Mouse (Mus musculus) midbrain, embryonic 15.5 days (tissue): Measurements from ENCODE around the gene Rpl3. TPM values are rescaled to one million over a fixed set of nuclear protein-coding genes. Genes with fewer than 3 reads are reported as not detected.

Experiments
- ATAC-seq: fragments of 200-750 bp; cut with Nextera tagmentation; replicated peaks from 2 replicates; pipeline ENCODE4 v1.8.0; 2017; ENCODE audit warnings: moderate TSS enrichment
- H3K27ac ChIP-seq: fragments of 300-500 bp; sonication (generic); 2 replicates; pipeline ENCODE4 v1.5.1; 2015; ENCODE audit warnings: mild to moderate bottlenecking, inconsistent platforms
- H3K27me3 ChIP-seq: fragments of 300-500 bp; sonication (generic); replicated peaks from 2 replicates; pipeline ENCODE4 v1.6.1; 2015; ENCODE audit warnings: inconsistent platforms
- H3K36me3 ChIP-seq: fragments of 300-500 bp; sonication (generic); replicated peaks from 2 replicates; pipeline ENCODE4 v1.6.1; 2015; ENCODE audit warnings: inconsistent platforms
- H3K4me1 ChIP-seq: fragments of 300-500 bp; sonication (generic); 2 replicates; pipeline ENCODE4 v1.6.1; 2015; ENCODE audit warnings: inconsistent platforms
- H3K4me2 ChIP-seq: fragments of 300-500 bp; sonication (generic); 2 replicates; pipeline ENCODE4 v1.6.1; 2015; ENCODE audit warnings: inconsistent platforms, mild to moderate bottlenecking, moderate library complexity
- H3K4me3 ChIP-seq: fragments of 300-500 bp; sonication (generic); 2 replicates; pipeline ENCODE4 v1.5.1; 2015; ENCODE audit warnings: mild to moderate bottlenecking, inconsistent platforms
- H3K9ac ChIP-seq: fragments of 300-500 bp; sonication (generic); 2 replicates; pipeline ENCODE4 v1.6.1; 2015; ENCODE audit warnings: mild to moderate bottlenecking, inconsistent platforms
- H3K9me3 ChIP-seq: fragments of 300-500 bp; sonication (generic); 2 replicates; pipeline ENCODE4 v1.6.1; 2016; ENCODE audit warnings: inconsistent platforms
- WGBS: fragments of 180-500 bp; shearing (Covaris S2); methylation state at CpG from one replicate; pipeline ENCODE4 v1.1.7; 2015; ENCODE audit warnings: mixed read lengths; 5-methylcytosine and 5-hydroxymethylcytosine counted together
- polyA plus RNA-seq: library from polyadenylated mRNA; unstranded; fragments of >200 nt; fragmentation: Nextera tagmentation; extraction: Ambion mirVana; gene quantifications from 2 replicates; pipeline ENCODE4 v1.2.1, GENCODE M21; 2015

Rpl3 gene
- polyA plus RNA-seq, 1 experiment from 2014 or later = 525 TPM

DNA sequence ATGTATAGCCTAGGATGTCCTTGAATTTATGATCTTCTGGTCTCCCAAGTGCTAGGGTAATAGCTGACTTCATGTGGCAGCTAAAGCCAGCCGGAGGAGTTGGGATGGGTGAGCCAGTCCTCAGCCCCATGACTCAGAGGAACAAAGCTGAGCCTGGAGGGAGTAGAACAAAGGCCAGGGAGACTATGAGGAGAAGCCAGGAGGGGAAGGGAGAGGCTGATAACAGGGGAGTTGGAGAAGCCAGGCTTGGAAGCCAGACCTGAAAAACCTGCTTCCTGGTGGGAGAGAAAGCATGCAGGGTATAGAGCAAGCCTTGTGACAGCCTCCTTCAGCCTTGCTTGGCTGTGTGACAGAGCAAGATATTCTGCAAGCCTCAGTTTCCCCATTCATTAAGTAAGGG, 3.9 kb upstream of the Rpl3 start:
- ATAC-seq = no peak
- Histone ChIP-seq H3K36me3 (no peaks in the 10 kb centered on the region), H3K9ac (no peak overlapping the region), H3K27ac (no peak overlapping the region), H3K4me1 (peaks cover 55% of the 10 kb centered on the region), H3K27me3 (no peaks in the 10 kb centered on the region), H3K9me3 (no peaks in the 10 kb centered on the region), H3K4me2 (no peak overlapping the region), H3K4me3 (no peak overlapping the region)
- 76% methylated on average over 1 of the region's 1 CpGs for WGBS

DNA sequence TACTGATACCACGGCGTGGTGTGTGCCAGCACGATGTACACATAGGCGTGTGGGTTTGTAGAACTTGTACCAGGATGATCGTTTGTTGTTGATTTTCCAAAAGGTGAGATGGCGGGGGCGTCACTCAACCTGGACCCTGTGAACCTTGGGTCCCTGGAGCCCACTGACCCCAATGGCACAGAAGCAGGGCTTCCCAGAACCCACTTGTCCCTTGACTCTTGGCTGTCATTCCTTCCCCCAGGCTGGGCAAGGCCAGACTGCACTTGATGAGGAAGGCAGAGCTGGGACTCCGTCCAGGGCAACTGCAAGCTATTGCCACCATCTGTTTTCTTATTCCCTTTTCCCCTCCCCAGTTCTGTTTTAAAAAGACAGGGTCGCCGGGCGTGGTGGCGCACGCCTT, 2.5 kb upstream of the Rpl3 start:
- no peaks in the 10 kb centered on the region for H3K27me3 ChIP-seq
- no peak for ATAC-seq
- H3K4me2 ChIP-seq = no peak overlapping the region
- no peaks in the 10 kb centered on the region for H3K36me3 ChIP-seq
- no peak overlapping the region for H3K27ac ChIP-seq
- H3K9me3 ChIP-seq = no peaks in the 10 kb centered on the region
- no peak overlapping the region for H3K4me3 ChIP-seq
- 90% methylated on average over 13 of the region's 13 CpGs for WGBS
- no peak overlapping the region for H3K9ac ChIP-seq
- peaks cover 56% of the 10 kb centered on the region for H3K4me1 ChIP-seq

DNA sequence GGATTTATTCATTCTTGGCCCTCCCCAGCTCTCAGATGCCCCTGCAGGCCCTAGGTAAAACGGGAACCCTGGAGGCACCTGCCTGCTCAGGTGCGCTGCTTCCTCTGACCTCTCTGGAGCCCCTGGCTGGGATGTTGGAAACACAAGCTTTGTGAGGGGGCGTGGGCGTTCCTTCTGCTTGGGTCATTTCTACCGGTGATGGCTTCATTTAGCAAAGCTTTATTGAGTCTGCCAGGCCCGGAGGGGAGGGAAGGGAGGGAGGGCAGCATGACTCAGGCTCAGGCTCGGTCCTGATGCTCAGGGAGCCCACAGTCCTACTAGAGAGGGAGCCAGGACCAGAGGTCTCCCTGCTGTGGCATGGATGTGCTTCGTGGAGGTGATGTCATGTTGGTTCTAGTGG, 931 bp upstream of the Rpl3 start:
- WGBS = 12% methylated on average over 8 of the region's 8 CpGs
- H3K9ac ChIP-seq = peak overlapping the region; percentile 82
- peak overlapping the region; percentile 78 for H3K4me2 ChIP-seq
- no peak for ATAC-seq
- H3K27ac ChIP-seq = no peak overlapping the region
- peak overlapping the region; percentile 85 for H3K4me3 ChIP-seq
- no peaks in the 10 kb centered on the region for H3K9me3 ChIP-seq
- peaks cover 40% of the 10 kb centered on the region for H3K4me1 ChIP-seq
- no peaks in the 10 kb centered on the region for H3K27me3 ChIP-seq
- no peaks in the 10 kb centered on the region for H3K36me3 ChIP-seq

DNA sequence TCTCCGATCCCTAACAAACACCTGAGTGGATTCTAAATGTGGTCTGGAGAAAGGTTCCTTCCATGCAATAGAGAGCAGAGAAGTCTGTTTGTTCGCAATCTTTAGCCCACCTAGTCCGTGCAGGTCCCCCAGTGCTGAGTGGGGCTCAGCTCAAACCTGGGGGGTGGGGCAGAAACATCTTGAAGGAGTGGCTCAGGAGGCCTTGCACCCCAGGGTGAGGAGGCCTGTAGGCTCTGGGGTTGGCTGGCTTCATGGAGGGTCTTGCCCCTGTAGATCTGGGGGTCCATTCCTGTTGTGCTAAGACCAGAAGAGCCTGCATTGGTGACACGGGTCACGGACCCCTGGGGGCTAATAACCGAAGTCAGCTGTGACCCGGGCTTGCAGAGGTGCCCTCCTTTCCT, 373 bp upstream of the Rpl3 start:
- Histone ChIP-seq H3K4me1 (peaks cover 35% of the 10 kb centered on the region), H3K4me3 (peak overlapping the region; percentile 85), H3K4me2 (peak overlapping the region; percentile 78), H3K36me3 (no peaks in the 10 kb centered on the region), H3K27ac (peak overlapping the region; percentile 67), H3K9ac (peak overlapping the region; percentile 82), H3K27me3 (no peaks in the 10 kb centered on the region), H3K9me3 (no peaks in the 10 kb centered on the region)
- ATAC-seq = 0 out of 2 replicates have a peak, but pooled peaks have one; percentile 22
- WGBS = 19% methylated on average over 7 of the region's 7 CpGs

DNA sequence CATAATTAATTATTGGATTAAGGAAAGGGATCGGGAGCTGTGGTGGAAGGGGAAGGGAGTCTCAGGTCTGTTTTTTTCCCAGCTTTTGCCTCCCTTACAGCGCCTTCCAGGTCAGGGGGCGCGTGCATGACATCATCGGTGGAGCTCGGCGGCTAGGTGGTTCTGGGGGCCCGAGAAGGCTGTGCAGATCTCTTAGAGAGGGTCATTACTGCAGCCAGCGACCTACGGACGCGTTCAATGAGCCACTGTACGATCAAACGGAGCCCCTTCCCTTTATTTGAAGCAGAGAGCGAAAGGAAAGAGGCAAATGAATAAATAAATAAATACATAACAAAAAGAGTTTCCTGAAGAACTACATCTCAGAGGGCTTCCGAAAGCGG, 937 bp downstream of the Rpl3 start:
- peak overlapping the region; percentile 85 for H3K4me3 ChIP-seq
- H3K9me3 ChIP-seq = no peaks in the 10 kb centered on the region
- no peaks in the 10 kb centered on the region for H3K27me3 ChIP-seq
- WGBS = under 1% methylated on average over 17 of the region's 17 CpGs
- peak overlapping the region; percentile 82 for H3K9ac ChIP-seq
- peak overlapping the region; percentile 78 for H3K4me2 ChIP-seq
- H3K4me1 ChIP-seq = peaks cover 27% of the 10 kb centered on the region
- H3K36me3 ChIP-seq = no peaks in the 10 kb centered on the region
- H3K27ac ChIP-seq = peak overlapping the region; percentile 67
- ATAC-seq = no peak

DNA sequence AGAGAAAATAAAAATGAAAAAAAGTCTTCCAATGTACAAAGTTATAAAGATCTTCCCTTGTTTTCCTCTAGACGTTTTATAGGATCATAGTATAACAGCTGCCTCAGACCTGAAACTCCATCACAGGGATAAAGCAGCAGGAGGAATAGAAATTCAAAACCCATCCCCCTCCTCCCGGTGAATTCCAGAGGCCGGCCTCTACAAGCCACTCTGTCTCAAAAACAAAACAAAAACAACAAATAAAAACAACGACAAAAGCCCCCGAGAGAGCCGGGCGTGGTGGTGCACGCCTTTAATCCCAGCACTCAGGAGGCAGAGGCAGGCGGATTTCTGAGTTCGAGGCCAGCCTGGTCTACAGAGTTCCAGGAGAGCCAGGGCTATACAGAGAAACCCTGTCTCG, 1.5 kb downstream of the Rpl3 start:
- no peaks in the 10 kb centered on the region for H3K36me3 ChIP-seq
- no peaks in the 10 kb centered on the region for H3K27me3 ChIP-seq
- H3K9me3 ChIP-seq = no peaks in the 10 kb centered on the region
- peaks cover 27% of the 10 kb centered on the region for H3K4me1 ChIP-seq
- WGBS = 74% methylated on average over 11 of the region's 11 CpGs
- no peak for ATAC-seq
- no peak overlapping the region for H3K4me3 ChIP-seq
- H3K9ac ChIP-seq = no peak overlapping the region
- H3K27ac ChIP-seq = no peak overlapping the region
- H3K4me2 ChIP-seq = no peak overlapping the region

DNA sequence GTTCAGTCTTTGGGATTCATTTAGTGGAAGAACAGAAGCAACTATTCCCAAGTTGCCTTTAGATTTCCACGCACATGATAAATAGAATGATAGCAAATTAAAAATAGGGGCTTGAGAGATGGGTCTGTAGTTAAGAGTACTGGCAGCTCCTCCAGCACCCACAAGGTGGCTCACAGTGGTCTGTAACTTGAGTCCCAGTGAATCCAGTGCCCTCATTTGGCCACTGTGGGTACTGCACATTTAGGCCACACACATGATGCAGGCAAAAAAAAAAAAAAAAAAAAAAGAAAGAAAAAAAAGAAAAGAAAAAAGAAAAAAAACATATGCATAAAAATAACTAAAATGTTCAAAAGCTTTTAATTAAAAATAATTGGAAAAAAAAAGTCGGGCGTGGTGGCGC, 3.0 kb downstream of the Rpl3 start:
- Histone ChIP-seq H3K9ac (no peak overlapping the region), H3K4me1 (peaks cover 26% of the 10 kb centered on the region), H3K27ac (no peak overlapping the region), H3K36me3 (no peaks in the 10 kb centered on the region), H3K9me3 (no peaks in the 10 kb centered on the region), H3K4me3 (no peak overlapping the region), H3K27me3 (no peaks in the 10 kb centered on the region), H3K4me2 (no peak overlapping the region)
- no peak for ATAC-seq
- 29% methylated on average over 4 of the region's 4 CpGs for WGBS

DNA sequence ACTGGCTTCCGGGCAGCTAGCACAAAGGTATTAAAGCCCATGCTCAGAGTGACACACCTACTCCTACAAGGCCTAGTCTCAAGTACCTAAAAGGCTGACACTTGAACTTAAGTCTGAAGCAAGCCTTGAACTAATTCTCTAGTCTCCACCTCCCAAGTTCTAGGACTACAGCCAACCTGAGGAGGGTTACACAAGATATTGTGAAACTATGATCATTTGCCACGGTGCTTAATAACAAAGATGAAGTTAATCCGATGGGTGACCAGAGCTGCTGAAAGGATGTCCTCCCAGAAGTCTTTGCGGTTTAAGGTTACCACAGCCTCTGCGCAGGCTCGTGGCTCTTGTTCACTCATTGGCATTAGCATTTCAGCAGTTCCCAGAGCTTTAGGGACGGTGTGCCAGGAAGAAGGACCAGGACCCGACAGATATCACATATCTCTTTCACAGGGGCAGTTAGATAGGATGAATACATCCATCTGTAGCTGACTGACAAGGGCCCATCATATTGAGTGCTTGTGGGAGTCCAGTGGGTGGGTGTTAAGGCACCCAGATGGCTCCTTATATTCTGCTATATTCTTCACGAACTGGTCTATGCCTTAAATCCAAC, 4.2 kb downstream of the Rpl3 start:
- Histone ChIP-seq H3K9ac (no peak overlapping the region), H3K4me2 (no peak overlapping the region), H3K4me3 (no peak overlapping the region), H3K27ac (no peak overlapping the region), H3K27me3 (no peaks in the 10 kb centered on the region), H3K9me3 (no peaks in the 10 kb centered on the region), H3K36me3 (no peaks in the 10 kb centered on the region), H3K4me1 (peaks cover 16% of the 10 kb centered on the region)
- ATAC-seq = no peak
- WGBS = 84% methylated on average over 9 of the region's 9 CpGs

DNA sequence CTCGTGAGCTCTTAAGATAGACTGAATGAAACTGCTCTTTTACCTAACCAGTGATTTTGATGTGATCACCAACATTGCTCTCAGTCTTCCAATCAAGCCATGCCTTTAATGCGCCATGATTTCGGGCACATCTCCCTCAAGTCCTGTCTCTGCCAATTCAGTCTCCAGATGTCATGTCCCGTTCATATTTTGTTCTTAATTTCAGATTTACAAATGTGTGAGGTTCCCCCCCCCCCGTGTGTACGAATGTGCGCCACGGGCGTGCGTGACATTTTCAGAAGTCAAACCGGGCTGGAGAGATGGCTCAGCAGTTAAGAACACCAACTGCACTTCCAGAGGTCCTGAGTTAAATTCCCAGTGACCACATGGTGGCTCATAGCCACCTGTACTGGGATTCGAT, 7.9 kb downstream of the Rpl3 start:
- WGBS = under 1% methylated on average over 12 of the region's 12 CpGs
- ATAC-seq = peak; percentile 27
- peak overlapping the region; percentile 75 for H3K4me2 ChIP-seq

DNA sequence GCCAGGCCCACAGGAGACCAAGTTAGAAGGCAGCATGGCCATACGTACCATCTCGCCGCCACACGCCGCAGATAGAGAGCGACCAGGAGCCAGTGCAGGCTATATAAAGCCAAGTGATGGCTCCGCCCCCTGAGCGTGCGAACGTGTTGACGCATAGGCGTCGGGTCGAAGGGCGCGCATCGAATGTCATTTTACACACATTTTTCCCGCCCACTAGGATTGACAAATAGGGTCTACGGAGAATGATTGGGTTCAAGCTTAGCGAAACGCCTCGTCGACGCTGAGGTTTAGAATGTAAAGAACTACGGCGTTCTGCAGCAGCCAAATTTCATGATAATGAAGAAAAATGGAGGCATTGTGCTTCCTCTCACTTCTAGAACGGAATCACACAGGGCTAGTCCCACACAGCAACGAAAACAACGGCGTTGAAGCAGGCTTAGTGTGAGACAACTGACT, 8.4 kb downstream of the Rpl3 start:
- Histone ChIP-seq H3K9ac (peak overlapping the region; percentile 78), H3K4me2 (peak overlapping the region; percentile 75), H3K4me1 (peaks cover 22% of the 10 kb centered on the region), H3K27ac (peak overlapping the region; percentile 98), H3K9me3 (no peaks in the 10 kb centered on the region), H3K4me3 (peak overlapping the region; percentile 59), H3K36me3 (peaks cover 25% of the 10 kb centered on the region), H3K27me3 (no peaks in the 10 kb centered on the region)
- peak; percentile 96 for ATAC-seq
- under 1% methylated on average over 30 of the region's 30 CpGs for WGBS

More for the DNA sequence above, 7.9 kb downstream of the Rpl3 start:
- Histone ChIP-seq H3K4me1 (peaks cover 22% of the 10 kb centered on the region), H3K27ac (peak overlapping the region; percentile 98), H3K9me3 (no peaks in the 10 kb centered on the region), H3K27me3 (no peaks in the 10 kb centered on the region), H3K36me3 (peaks cover 21% of the 10 kb centered on the region), H3K9ac (peak overlapping the region; percentile 61), H3K4me3 (peak overlapping the region; percentile 59)

DNA sequence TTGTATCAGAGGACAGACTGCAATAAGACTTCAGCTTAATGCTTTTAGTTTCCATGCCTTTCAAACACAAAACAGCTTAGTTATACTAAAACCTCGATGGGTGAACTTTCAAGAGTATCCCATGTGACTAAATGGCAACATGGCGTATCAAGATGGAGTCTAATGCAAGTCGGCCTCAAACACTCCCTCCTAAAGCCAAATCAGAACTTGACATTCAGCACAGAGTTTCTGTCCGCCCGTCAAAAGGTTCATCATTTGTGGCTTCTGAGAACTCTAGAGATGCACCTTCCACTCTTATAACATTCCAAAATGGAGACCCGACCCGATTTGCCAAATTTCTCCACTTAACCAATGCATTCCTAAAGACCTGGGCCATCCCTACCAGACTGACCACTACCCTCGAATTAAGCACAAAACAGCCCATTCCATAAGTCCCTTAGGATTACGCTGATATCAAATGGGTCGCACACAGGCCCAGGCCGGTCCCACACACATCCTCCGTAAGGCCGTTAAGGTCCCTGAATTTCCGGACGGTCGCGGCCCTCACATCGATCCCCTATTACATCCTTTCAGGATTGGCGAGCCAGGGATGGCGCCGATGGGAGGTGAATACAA, 8.9 kb downstream of the Rpl3 start:
- peak overlapping the region; percentile 83 for H3K27ac ChIP-seq
- peak overlapping the region; percentile 59 for H3K4me3 ChIP-seq
- H3K9me3 ChIP-seq = no peaks in the 10 kb centered on the region
- H3K4me2 ChIP-seq = peak overlapping the region; percentile 67
- ATAC-seq = peak; percentile 76
- H3K9ac ChIP-seq = peak overlapping the region; percentile 78
- peaks cover 22% of the 10 kb centered on the region for H3K4me1 ChIP-seq
- WGBS = under 1% methylated on average over 21 of the region's 21 CpGs
- H3K36me3 ChIP-seq = peaks cover 28% of the 10 kb centered on the region
- H3K27me3 ChIP-seq = no peaks in the 10 kb centered on the region

DNA sequence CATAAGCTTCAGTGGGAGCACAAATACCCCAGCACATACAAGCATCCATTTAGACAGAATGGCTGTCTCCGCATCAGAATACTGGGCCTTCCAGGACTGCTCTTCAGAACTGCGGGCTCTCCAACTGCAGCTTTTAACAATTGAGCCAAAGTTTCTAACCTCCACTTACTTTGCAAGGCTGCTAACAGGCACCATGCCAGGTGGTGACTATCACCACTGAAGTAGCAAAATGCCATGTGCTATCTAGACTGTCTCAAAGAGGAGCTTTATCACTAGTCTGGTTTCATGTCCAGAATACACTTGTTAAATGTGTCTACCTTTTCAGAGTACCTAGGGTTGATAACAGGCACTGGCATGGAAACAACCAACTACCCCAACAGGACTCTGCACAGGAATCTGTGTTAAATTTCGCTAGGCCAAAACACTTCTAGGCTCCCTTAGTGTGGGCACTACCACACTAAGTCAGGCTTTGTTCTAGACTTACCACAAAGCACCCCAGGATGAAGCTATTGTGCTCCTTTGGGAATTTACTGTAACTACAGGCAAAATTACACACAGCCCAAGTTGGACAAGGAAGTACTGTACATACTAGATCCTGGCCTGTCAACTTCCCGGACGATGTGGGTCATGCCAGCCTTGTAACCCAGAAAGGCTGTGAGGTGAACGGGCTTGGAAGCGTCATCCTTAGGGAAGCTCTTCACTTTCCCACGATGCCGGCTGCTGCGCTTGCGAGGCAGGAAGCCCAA, 9.7 kb downstream of the Rpl3 start:
- no peak overlapping the region for H3K27ac ChIP-seq
- H3K9ac ChIP-seq = peak overlapping the region; percentile 78
- peak overlapping the region; percentile 59 for H3K4me3 ChIP-seq
- ATAC-seq = no peak
- H3K9me3 ChIP-seq = no peaks in the 10 kb centered on the region
- peaks cover 33% of the 10 kb centered on the region for H3K36me3 ChIP-seq
- H3K4me2 ChIP-seq = peak overlapping the region; percentile 67
- WGBS = 6% methylated on average over 11 of the region's 11 CpGs
- no peaks in the 10 kb centered on the region for H3K27me3 ChIP-seq
- H3K4me1 ChIP-seq = peaks cover 22% of the 10 kb centered on the region
